Mouse (Mus musculus): ENCODE measurements around the gene Med28. TPM values are rescaled to one million over a fixed set of nuclear protein-coding genes. Genes with fewer than 3 reads are reported as not detected.

Gene Med28
- total and polyA plus RNA-seq, 3 experiments = 83.7 to 107 (median 103) TPM

DNA sequence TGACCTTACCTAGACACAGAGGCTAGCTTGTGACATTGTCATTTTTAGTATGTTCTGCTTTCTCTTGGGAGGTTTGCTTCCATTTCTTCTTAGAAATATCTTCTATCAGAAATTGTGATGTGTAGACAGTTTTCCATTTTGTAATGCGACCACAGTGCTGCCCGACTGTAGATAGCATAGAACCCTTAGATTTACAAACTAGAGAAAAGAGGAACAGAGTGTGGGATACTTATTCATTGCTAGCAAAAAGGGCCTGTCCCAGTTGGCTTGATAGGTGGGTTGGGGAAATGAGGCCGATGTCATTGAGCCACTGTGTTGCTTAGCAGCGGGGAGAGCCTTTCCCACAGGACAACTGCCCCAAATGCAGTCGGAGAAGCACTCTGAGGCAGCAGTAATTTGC, 22.5 kb upstream of the Med28 start (continued):
- TF ChIP-seq HCFC1 (IDR thresholded peaks at IDR 0.05; ENCODE audit: low read depth, low read length) (no peak), EP300 (IDR thresholded peaks at IDR 0.05; ENCODE audit: low read length) (peak; percentile 81), CTCF (conservative IDR thresholded peaks at IDR 0.05 in 1 of 2, IDR thresholded peaks at IDR 0.05 in 1 of 2; ENCODE audit: low read depth in 2 of 2, low read length in 2 of 2) (no peak), ZNF384 (IDR thresholded peaks at IDR 0.05; ENCODE audit: low read depth, low read length) (no peak), POLR2AphosphoS2 (IDR thresholded peaks at IDR 0.05; ENCODE audit: low read depth, low read length) (no peak), IRF4 (IDR thresholded peaks at IDR 0.05; ENCODE audit: low read depth, low read length) (peak; percentile 81), ELF1 (IDR thresholded peaks at IDR 0.05; ENCODE audit: low read depth, low read length) (no peak), ZMIZ1 (IDR thresholded peaks at IDR 0.05; ENCODE audit: low read depth, low read length) (0 out of 2 replicates have a peak, but pooled peaks have one; percentile 27), TBP (conservative IDR thresholded peaks at IDR 0.05; ENCODE audit: low read depth, low read length) (no peak), TCF12 (IDR thresholded peaks at IDR 0.05; ENCODE audit: low read depth, low read length) (0 out of 2 replicates have a peak, but pooled peaks have one; percentile 21), MYC (IDR thresholded peaks at IDR 0.05; ENCODE audit: low read depth, low read length) (no peak), CHD2 (IDR thresholded peaks at IDR 0.05; ENCODE audit: low read length) (no peak), ZKSCAN1 (IDR thresholded peaks at IDR 0.05; ENCODE audit: borderline replicate concordance, low read depth, low read length) (no peak), JUND (conservative IDR thresholded peaks at IDR 0.05; ENCODE audit: low read depth, low read length) (peak; percentile 56; the same call in 1 of the 2 replicates), JUN (IDR thresholded peaks at IDR 0.05; ENCODE audit: insufficient read depth, low read depth, low read length) (peak; percentile 12; the same call in 1 of the 2 replicates), E2F4 (IDR thresholded peaks at IDR 0.05; ENCODE audit: insufficient replicate concordance, low read depth, low read length) (no peak)

DNA sequence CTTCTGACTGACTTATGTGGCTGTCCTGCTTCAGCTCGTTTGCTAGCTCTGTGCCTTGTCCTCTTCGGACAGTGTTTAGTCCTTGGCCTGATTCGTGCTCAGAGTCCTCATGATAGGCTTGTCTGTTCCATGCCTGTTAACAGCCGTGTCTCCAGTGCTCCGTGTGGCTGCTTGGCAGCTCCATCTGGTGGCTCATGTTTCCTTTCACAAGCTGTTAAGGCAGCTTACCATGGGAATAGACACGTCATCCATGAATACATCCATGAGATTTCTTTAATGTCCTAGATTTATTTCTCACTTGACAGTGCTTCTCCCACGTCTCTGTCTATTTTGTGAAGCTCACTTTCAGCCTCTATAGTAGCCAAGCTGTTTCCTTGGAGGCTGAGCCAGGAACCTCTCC, 10.0 kb upstream of the Med28 start:
- no peak for TF ChIP-seq GABPA (IDR thresholded peaks at IDR 0.05; ENCODE audit: insufficient replicate concordance, low read depth, low read length)
- Histone ChIP-seq H3K36me3 (replicated peaks in 1 of 2; ENCODE audit: control insufficient read depth in 1 of 2, insufficient read depth in 1 of 2, low read length in 1 of 2) (peaks cover 47 to 91% of the 10 kb centered on the region in 2 experiments), H3K4me2 (ENCODE audit: insufficient read depth, low read depth, poor library complexity, severe bottlenecking) (no peak overlapping the region), H3K9me3 (replicated peaks; ENCODE audit: low read length) (no peaks in the 10 kb centered on the region), H3K4me1 (ENCODE audit: control insufficient read depth in 1 of 2, insufficient read depth in 2 of 2) (peaks cover 0 to 22% of the 10 kb centered on the region in 2 experiments; a peak in 2 of 4 replicates), H3K79me2 (replicated peaks; ENCODE audit: control insufficient read depth, extremely low read depth, insufficient read depth, poor library complexity, severe bottlenecking) (no peaks in the 10 kb centered on the region), H3K4me3 (replicated peaks in 1 of 3; ENCODE audit: low read depth in 2 of 3, low read length in 2 of 3, poor library complexity in 1 of 3) (no peak overlapping the region), H3K9ac (ENCODE audit: insufficient read depth, low read depth) (no peak overlapping the region), H3K27ac (ENCODE audit: insufficient read depth, low read depth) (no peak overlapping the region), H3K27me3 (replicated peaks) (no peaks in the 10 kb centered on the region)
- no peak for DNase-seq (ENCODE audit: extremely low read depth)
- in situ Hi-C loops (cut with MboI; ENCODE audit: low pct_ligation_motif_present, low pct_unique_long_range_greater_than_20kb, low sequenced_read_pairs) = no loop called here
- dilution Hi-C loops (cut with MboI; ENCODE audit: extremely low pct_ligation_motif_present, extremely low pct_unique_long_range_greater_than_20kb, low sequenced_read_pairs) = no loop called here

DNA sequence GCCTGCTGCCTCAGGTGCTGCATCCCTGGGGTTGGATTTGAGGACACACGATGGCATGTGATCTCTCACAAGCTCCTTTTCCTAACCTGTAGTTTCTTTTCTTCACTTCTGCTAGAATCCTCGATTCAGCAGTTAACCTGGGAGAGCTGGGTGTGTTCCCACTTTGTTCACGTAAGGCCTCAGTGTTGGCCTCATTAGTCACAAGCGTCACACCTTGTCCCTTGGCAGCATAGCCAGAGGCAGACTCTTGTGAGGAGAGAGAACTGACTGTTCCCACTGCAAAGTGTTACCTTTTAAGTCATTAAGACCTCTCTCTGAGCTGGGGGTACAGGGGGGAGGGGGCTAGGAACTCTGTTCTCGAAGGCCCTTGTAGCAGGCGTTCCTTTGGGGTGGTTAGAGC, 7.1 kb upstream of the Med28 start:
- TF ChIP-seq NELFE (IDR thresholded peaks at IDR 0.05; ENCODE audit: low read depth, low read length) = no peak
- no peak for TF ChIP-seq ETS1 (conservative IDR thresholded peaks at IDR 0.05; ENCODE audit: low read depth, low read length)
- no peak for TF ChIP-seq JUN (IDR thresholded peaks at IDR 0.05; ENCODE audit: insufficient read depth, low read depth, low read length)
- TF ChIP-seq NRF1 (IDR thresholded peaks at IDR 0.05; ENCODE audit: low read depth, low read length) = no peak
- no peak for TF ChIP-seq USF1 (IDR thresholded peaks at IDR 0.05; ENCODE audit: low read depth, low read length)
- no peak for TF ChIP-seq MAZ (IDR thresholded peaks at IDR 0.05; ENCODE audit: low read depth, low read length)
- no peak for TF ChIP-seq ZNF384 (IDR thresholded peaks at IDR 0.05; ENCODE audit: low read depth, low read length)
- no peak for TF ChIP-seq KAT2A (IDR thresholded peaks at IDR 0.05; ENCODE audit: insufficient replicate concordance, low read length)
- TF ChIP-seq PAX5 (IDR thresholded peaks at IDR 0.05; ENCODE audit: low read length) = no peak
- no peak for TF ChIP-seq E2F4 (IDR thresholded peaks at IDR 0.05; ENCODE audit: insufficient replicate concordance, low read depth, low read length)
- TF ChIP-seq JUND (conservative IDR thresholded peaks at IDR 0.05; ENCODE audit: low read depth, low read length) = no peak
- TF ChIP-seq GABPA (IDR thresholded peaks at IDR 0.05; ENCODE audit: insufficient replicate concordance, low read depth, low read length) = no peak
- TF ChIP-seq CTCF (conservative IDR thresholded peaks at IDR 0.05 in 1 of 2, IDR thresholded peaks at IDR 0.05 in 1 of 2; ENCODE audit: low read depth in 2 of 2, low read length in 2 of 2) = no peak
- TF ChIP-seq SIN3A (IDR thresholded peaks at IDR 0.05; ENCODE audit: low read length) = no peak
- no peak for TF ChIP-seq POLR2AphosphoS2 (IDR thresholded peaks at IDR 0.05; ENCODE audit: low read depth, low read length)
- dilution Hi-C loops (cut with MboI; ENCODE audit: extremely low pct_ligation_motif_present, extremely low pct_unique_long_range_greater_than_20kb, low sequenced_read_pairs) = no loop called here
- DNase-seq (ENCODE audit: extremely low read depth) = no peak
- in situ Hi-C loops (cut with MboI; ENCODE audit: low pct_ligation_motif_present, low pct_unique_long_range_greater_than_20kb, low sequenced_read_pairs) = no loop called here
- Histone ChIP-seq H3K27ac (ENCODE audit: insufficient read depth, low read depth) (no peak overlapping the region), H3K36me3 (replicated peaks in 1 of 2; ENCODE audit: control insufficient read depth in 1 of 2, insufficient read depth in 1 of 2, low read length in 1 of 2) (peaks cover 23 to 87% of the 10 kb centered on the region in 2 experiments), H3K9ac (ENCODE audit: insufficient read depth, low read depth) (no peak overlapping the region), H3K4me2 (ENCODE audit: insufficient read depth, low read depth, poor library complexity, severe bottlenecking) (no peak overlapping the region), H3K79me2 (replicated peaks; ENCODE audit: control insufficient read depth, extremely low read depth, insufficient read depth, poor library complexity, severe bottlenecking) (no peaks in the 10 kb centered on the region), H3K4me3 (replicated peaks in 1 of 3; ENCODE audit: low read depth in 2 of 3, low read length in 2 of 3, poor library complexity in 1 of 3) (no peak overlapping the region), H3K27me3 (replicated peaks) (no peaks in the 10 kb centered on the region), H3K9me3 (replicated peaks; ENCODE audit: low read length) (no peaks in the 10 kb centered on the region), H3K4me1 (ENCODE audit: control insufficient read depth in 1 of 2, insufficient read depth in 2 of 2) (peaks cover 2 to 32% of the 10 kb centered on the region in 2 experiments; a peak in 3 of 4 replicates)
